Mouse (Mus musculus) spleen, postnatal 14 days (tissue): ENCODE measurements around the gene Rnf212.

Experiments
- DNase-seq, 2 experiments: peaks; one replicate each; pipeline ENCODE4 v3.0.0; 2021 to 2022; ENCODE audit warnings: low spot score in 2 of 2

The Rnf212 gene

GRCm38 (mm10) chr5:108713096-108713495 lies 61.7 kb downstream of the Rnf212 start:
- DNase-seq: no peak

- DNase-seq: no peak
Measured at GRCm38 (mm10) chr5:108711968-108712367, 62.8 kb downstream of the Rnf212 start.

GRCm38 (mm10) chr5:108708981-108709731 lies 65.6 kb downstream of the Rnf212 start:
- no peak for DNase-seq

GRCm38 (mm10) chr5:108708419-108708818 lies 66.4 kb downstream of the Rnf212 start:
- DNase-seq: no peak

GRCm38 (mm10) chr5:108707758-108708157 lies 67.0 kb downstream of the Rnf212 start:
- DNase-seq: no peak

GRCm38 (mm10) chr5:108703754-108704626 lies 70.8 kb downstream of the Rnf212 start:
- no peak for DNase-seq

GRCm38 (mm10) chr5:108701341-108702021 lies 73.3 kb downstream of the Rnf212 start:
- no peak for DNase-seq

GRCm38 (mm10) chr5:108700346-108700745 lies 74.4 kb downstream of the Rnf212 start:
- no peak for DNase-seq

GRCm38 (mm10) chr5:108697341-108697753 lies 77.4 kb downstream of the Rnf212 start:
- no peak for DNase-seq

- DNase-seq: no peak
Measured at GRCm38 (mm10) chr5:108696542-108696941, 78.2 kb downstream of the Rnf212 start.

GRCm38 (mm10) chr5:108695861-108696260 lies 78.9 kb downstream of the Rnf212 start:
- no peak for DNase-seq

GRCm38 (mm10) chr5:108694352-108695261 lies 80.2 kb downstream of the Rnf212 start:
- peak in 1 of 2 experiments; percentile 26 for DNase-seq

- DNase-seq: peak; percentile 73 to 79
Measured at GRCm38 (mm10) chr5:108693872-108694288, 80.9 kb downstream of the Rnf212 start.

- DNase-seq: peak; percentile 57 to 70
Measured at GRCm38 (mm10) chr5:108692271-108692670, 82.5 kb downstream of the Rnf212 start, which contains the start of gene Fgfrl1. Fgfrl1 (plus strand) TSS chr5:108692382.

- no peak for DNase-seq
Measured at GRCm38 (mm10) chr5:108691152-108691551, 83.6 kb downstream of the Rnf212 start.

- no peak for DNase-seq
Measured at GRCm38 (mm10) chr5:108689091-108689490, 85.7 kb downstream of the Rnf212 start.

- no peak for DNase-seq
Measured at GRCm38 (mm10) chr5:108680871-108681270, 93.9 kb downstream of the Rnf212 start.

GRCm38 (mm10) chr5:108679909-108680308 lies 94.9 kb downstream of the Rnf212 start:
- no peak for DNase-seq
